In genomic region chr7:134032959-134033366, GRCm38 (mm10) we compare ENCODE assay signal across 13 mouse cellular contexts.
DNase-seq lines count a peak whose midpoint lies in the region; ATAC-seq lines count a peak whose summit lies in the region.
"Had no signal": no experiment of that assay in that cellular context is flagged by ENCODE, and none has a peak within 500 bp of the region (broad histone marks: within the 10 kb centered on the region; RNA-seq: fewer than 3 reads in every experiment).

No protein-coding gene starts in this region.

- H3K4me1 ChIP-seq in hindbrain, embryonic 12.5 days: peaks cover 5% of the 10 kb centered on the region; the same call in 1 of the 2 replicates
- no peaks in the 10 kb centered on the region for H3K4me1 ChIP-seq in hindbrain, embryonic 16.5 days (ENCODE audit: control insufficient read depth, insufficient read depth, low read depth, low read length)
- no peaks in the 10 kb centered on the region for H3K4me1 ChIP-seq in neural tube, embryonic 11.5 days (ENCODE audit: control insufficient read depth, insufficient read depth, low read length)
- H3K4me1 ChIP-seq in embryonic facial prominence, embryonic 11.5 days (ENCODE audit: control insufficient read depth, insufficient read depth, low read length): no peaks in the 10 kb centered on the region
- peaks cover 5% of the 10 kb centered on the region; the same call in 1 of the 2 replicates for H3K4me1 ChIP-seq in stomach, embryonic 14.5 days (ENCODE audit: control insufficient read depth, insufficient read depth, low read length)

- DNase-seq in neural tube, embryonic 11.5 days (ENCODE audit: low spot score): no peak
- no peak for DNase-seq in neural tube, embryonic 10.5 days (ENCODE audit: extremely low spot score, low spot score)
- DNase-seq in embryonic facial prominence, embryonic 11.5 days (ENCODE audit: low spot score): peak; percentile 36
- no peak for DNase-seq in liver
- no peak for DNase-seq in testis, postnatal 10 days (ENCODE audit: low spot score)
- DNase-seq: adrenal gland, postnatal 10 days; cerebellum, adult 8-10 months had no signal

- no peak overlapping the region for H3K4me3 ChIP-seq in hindbrain, embryonic 12.5 days
- no peak overlapping the region for H3K4me3 ChIP-seq in hindbrain, embryonic 16.5 days (ENCODE audit: low read length)
- H3K4me3 ChIP-seq in neural tube, embryonic 11.5 days (ENCODE audit: low read depth, low read length): no peak overlapping the region
- H3K4me3 ChIP-seq in embryonic facial prominence, embryonic 11.5 days (ENCODE audit: low read depth, low read length): no peak overlapping the region
- H3K4me3 ChIP-seq in stomach, embryonic 14.5 days (ENCODE audit: low read depth, low read length): no peak overlapping the region
- H3K4me3 ChIP-seq: layer of hippocampus, adult 2 months; neural tube, embryonic 13.5 days had no signal

- H3K4me2 ChIP-seq in hindbrain, embryonic 12.5 days (replicated peaks): no peak overlapping the region
- H3K4me2 ChIP-seq in hindbrain, embryonic 16.5 days (ENCODE audit: low read length): no peak overlapping the region
- no peak overlapping the region for H3K4me2 ChIP-seq in neural tube, embryonic 11.5 days (ENCODE audit: low read depth)
- H3K4me2 ChIP-seq in embryonic facial prominence, embryonic 11.5 days (ENCODE audit: low read depth, low read length): no peak overlapping the region
- no peak overlapping the region for H3K4me2 ChIP-seq in stomach, embryonic 14.5 days (replicated peaks; ENCODE audit: low read depth, low read length)
- H3K4me2 ChIP-seq: neural tube, embryonic 13.5 days had no signal

- no peaks in the 10 kb centered on the region for H3K27me3 ChIP-seq in hindbrain, embryonic 12.5 days
- H3K27me3 ChIP-seq in hindbrain, embryonic 16.5 days (replicated peaks; ENCODE audit: control insufficient read depth, insufficient read depth, low read length): no peaks in the 10 kb centered on the region
- H3K27me3 ChIP-seq in neural tube, embryonic 11.5 days (ENCODE audit: control insufficient read depth, insufficient read depth, low read length): no peaks in the 10 kb centered on the region
- H3K27me3 ChIP-seq in embryonic facial prominence, embryonic 11.5 days (ENCODE audit: control insufficient read depth, insufficient read depth, low read length): no peaks in the 10 kb centered on the region
- H3K27me3 ChIP-seq in stomach, embryonic 14.5 days (ENCODE audit: control insufficient read depth, insufficient read depth, low read length): no peaks in the 10 kb centered on the region
- H3K27me3 ChIP-seq: neural tube, embryonic 13.5 days had no signal

- H3K9me3 ChIP-seq in hindbrain, embryonic 12.5 days (replicated peaks): no peaks in the 10 kb centered on the region
- H3K9me3 ChIP-seq in hindbrain, embryonic 16.5 days (ENCODE audit: control insufficient read depth, low read length): no peaks in the 10 kb centered on the region
- H3K9me3 ChIP-seq in neural tube, embryonic 11.5 days (ENCODE audit: control insufficient read depth, low read length): no peaks in the 10 kb centered on the region
- H3K9me3 ChIP-seq in embryonic facial prominence, embryonic 11.5 days (replicated peaks; ENCODE audit: control insufficient read depth, low read length): no peaks in the 10 kb centered on the region
- H3K9me3 ChIP-seq in stomach, embryonic 14.5 days (ENCODE audit: control insufficient read depth, low read depth, low read length): no peaks in the 10 kb centered on the region
- H3K9me3 ChIP-seq: neural tube, embryonic 13.5 days had no signal

- ATAC-seq in hindbrain, embryonic 12.5 days (ENCODE audit: low FRiP score): no peak
- ATAC-seq in hindbrain, embryonic 16.5 days: no peak
- ATAC-seq in neural tube, embryonic 11.5 days (ENCODE audit: insufficient read depth, low FRiP score, low TSS enrichment): peak; percentile 60; the same call in 1 of the 2 replicates
- ATAC-seq in embryonic facial prominence, embryonic 11.5 days (replicated peaks; ENCODE audit: insufficient number of reproducible peaks, low FRiP score, low TSS enrichment, low read depth): no peak
- ATAC-seq in stomach, embryonic 14.5 days (ENCODE audit: insufficient number of reproducible peaks, insufficient read depth, low FRiP score, low read depth): peak; percentile 64; the same call in 1 of the 2 replicates

- 0 out of 2 replicates have a peak overlapping the region, but pooled peaks have one; percentile 17 for H3K27ac ChIP-seq in hindbrain, embryonic 12.5 days
- H3K27ac ChIP-seq in hindbrain, embryonic 16.5 days (ENCODE audit: low read depth, low read length): no peak overlapping the region
- H3K27ac ChIP-seq in neural tube, embryonic 11.5 days (ENCODE audit: low read depth, low read length): no peak overlapping the region
- no peak overlapping the region for H3K27ac ChIP-seq in embryonic facial prominence, embryonic 11.5 days (replicated peaks; ENCODE audit: low read depth, low read length)
- peak overlapping the region; percentile 52; the same call in 1 of the 2 replicates for H3K27ac ChIP-seq in stomach, embryonic 14.5 days (ENCODE audit: low read length)
- H3K27ac ChIP-seq: layer of hippocampus, adult 2 months; macrophage; neural tube, embryonic 13.5 days had no signal

- WGBS in hindbrain, embryonic 12.5 days: 40% methylated on average over 6 of the region's 6 CpGs
- WGBS in hindbrain, embryonic 16.5 days: 34% methylated on average over 6 of the region's 6 CpGs
- 40% methylated on average over 6 of the region's 6 CpGs for WGBS in neural tube, embryonic 11.5 days
- WGBS in embryonic facial prominence, embryonic 11.5 days: 36% methylated on average over 6 of the region's 6 CpGs
- 15% methylated on average over 6 of the region's 6 CpGs for WGBS in stomach, embryonic 14.5 days

- no peak overlapping the region for H3K9ac ChIP-seq in hindbrain, embryonic 12.5 days
- H3K9ac ChIP-seq in hindbrain, embryonic 16.5 days (ENCODE audit: low read depth, low read length): no peak overlapping the region
- H3K9ac ChIP-seq in neural tube, embryonic 11.5 days (ENCODE audit: low read length): no peak overlapping the region
- H3K9ac ChIP-seq in embryonic facial prominence, embryonic 11.5 days (replicated peaks; ENCODE audit: low read length): no peak overlapping the region
- no peak overlapping the region for H3K9ac ChIP-seq in stomach, embryonic 14.5 days (replicated peaks; ENCODE audit: low read depth, low read length)
- H3K9ac ChIP-seq: neural tube, embryonic 13.5 days had no signal

- no peaks in the 10 kb centered on the region for H3K36me3 ChIP-seq in hindbrain, embryonic 12.5 days
- no peaks in the 10 kb centered on the region for H3K36me3 ChIP-seq in hindbrain, embryonic 16.5 days (ENCODE audit: control insufficient read depth, insufficient read depth, low read length)
- H3K36me3 ChIP-seq in neural tube, embryonic 11.5 days (ENCODE audit: control insufficient read depth, insufficient read depth, low read length): no peaks in the 10 kb centered on the region
- H3K36me3 ChIP-seq in embryonic facial prominence, embryonic 11.5 days (replicated peaks; ENCODE audit: control insufficient read depth, insufficient read depth, low read depth, low read length): no peaks in the 10 kb centered on the region
- no peaks in the 10 kb centered on the region for H3K36me3 ChIP-seq in stomach, embryonic 14.5 days (ENCODE audit: control insufficient read depth, insufficient read depth, low read length)
- H3K36me3 ChIP-seq: neural tube, embryonic 13.5 days had no signal

Comparison
In these comparisons a context has a peak if more than half of its experiments do, and no peak if none do; other contexts are left out.
1. H3K27ac ChIP-seq: peak in hindbrain, embryonic 12.5 days (single experiment) and stomach, embryonic 14.5 days (single experiment); none in hindbrain, embryonic 16.5 days (single experiment), neural tube, embryonic 11.5 days (single experiment) and embryonic facial prominence, embryonic 11.5 days (single experiment).
2. ATAC-seq: peak in neural tube, embryonic 11.5 days (single experiment) and stomach, embryonic 14.5 days (single experiment); none in hindbrain, embryonic 12.5 days (single experiment), hindbrain, embryonic 16.5 days (single experiment) and embryonic facial prominence, embryonic 11.5 days (single experiment).